Mouse (Mus musculus) hindbrain, embryonic 13.5 days (tissue): Measurements from ENCODE around the gene Lenep. TPM values are rescaled to one million over a fixed set of nuclear protein-coding genes. Genes with fewer than 3 reads are reported as not detected.

Experiments
- ATAC-seq: fragments of 200-750 bp; cut with Nextera tagmentation; 2 replicates; pipeline ENCODE4 v1.8.0; 2017; ENCODE audit warnings: moderate TSS enrichment; ENCODE audit not compliant: low FRiP score
- H3K27ac ChIP-seq: fragments of 300-500 bp; sonication (generic); 2 replicates; pipeline ENCODE4 v1.5.1; 2015; ENCODE audit warnings: inconsistent platforms, mild to moderate bottlenecking, moderate library complexity
- H3K27me3 ChIP-seq: fragments of 300-500 bp; sonication (generic); 2 replicates; pipeline ENCODE4 v1.6.1; 2015; ENCODE audit warnings: mild to moderate bottlenecking, inconsistent platforms
- H3K36me3 ChIP-seq: fragments of 300-500 bp; sonication (generic); 2 replicates; pipeline ENCODE4 v1.6.1; 2015; ENCODE audit warnings: mild to moderate bottlenecking, inconsistent platforms
- H3K4me1 ChIP-seq: fragments of 300-500 bp; sonication (generic); replicated peaks from 2 replicates; pipeline ENCODE4 v1.6.1; 2015; ENCODE audit warnings: inconsistent platforms
- H3K4me2 ChIP-seq: fragments of 300-500 bp; sonication (generic); 2 replicates; pipeline ENCODE4 v1.6.1; 2015; ENCODE audit warnings: inconsistent platforms, mild to moderate bottlenecking, moderate library complexity
- H3K4me3 ChIP-seq: fragments of 300-500 bp; sonication (generic); 2 replicates; pipeline ENCODE4 v1.5.1; 2015; ENCODE audit warnings: mild to moderate bottlenecking, inconsistent platforms
- H3K9ac ChIP-seq: fragments of 300-500 bp; sonication (generic); 2 replicates; pipeline ENCODE4 v1.6.1; 2015; ENCODE audit warnings: mild to moderate bottlenecking, inconsistent platforms
- H3K9me3 ChIP-seq: fragments of 300-500 bp; sonication (generic); 2 replicates; pipeline ENCODE4 v1.6.1; 2016; ENCODE audit warnings: inconsistent platforms
- WGBS: fragments of 180-500 bp; shearing (Covaris S2); methylation state at CpG from one replicate; pipeline ENCODE4 v1.1.7; 2015; 5-methylcytosine and 5-hydroxymethylcytosine counted together
- polyA plus RNA-seq: library from polyadenylated mRNA; unstranded; fragments of >200 nt; fragmentation: Nextera tagmentation; extraction: Ambion mirVana; gene quantifications from 2 replicates; pipeline ENCODE4 v1.2.1, GENCODE M21; 2015

The Lenep gene
- polyA plus RNA-seq = 1.1 and 1.4 TPM in 2 replicates

DNA sequence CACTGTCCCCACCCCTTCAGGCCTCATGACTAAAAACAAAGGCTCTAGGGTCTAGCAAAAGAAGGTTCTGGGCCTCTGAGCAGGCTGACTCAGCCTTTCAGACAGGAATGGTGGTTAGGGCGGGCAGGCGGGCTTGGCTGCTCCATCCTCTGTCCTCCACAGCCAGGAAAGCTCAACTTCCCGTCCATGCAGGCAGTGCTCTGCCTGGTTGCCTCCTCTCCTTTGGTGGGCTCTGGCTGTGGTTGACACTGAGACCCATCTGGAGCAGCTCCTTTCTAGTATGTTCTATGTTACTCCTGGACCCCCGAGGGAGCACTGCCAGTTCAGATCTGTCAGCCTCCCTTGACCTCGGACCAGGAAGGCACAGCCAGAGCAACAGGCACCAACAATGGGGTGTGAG is at the start of gene Lenep:
Lenep (minus strand) TSS at position 101 of the 400 bp plus-strand sequence.
- peaks cover 7% of the 10 kb centered on the region; the same call in 1 of the 2 replicates for H3K4me1 ChIP-seq
- H3K9ac ChIP-seq = no peak within 1 kb of the TSS
- H3K27ac ChIP-seq = no peak within 1 kb of the TSS
- WGBS = 67% methylated on average over 5 of the region's 5 CpGs
- peaks cover 62% of the 10 kb centered on the region for H3K36me3 ChIP-seq
- no peak within 1 kb of the TSS for H3K4me2 ChIP-seq
- no peaks in the 10 kb centered on the region for H3K27me3 ChIP-seq
- H3K9me3 ChIP-seq = no peaks in the 10 kb centered on the region
- no peak for ATAC-seq
- H3K4me3 ChIP-seq = no peak within 1 kb of the TSS

DNA sequence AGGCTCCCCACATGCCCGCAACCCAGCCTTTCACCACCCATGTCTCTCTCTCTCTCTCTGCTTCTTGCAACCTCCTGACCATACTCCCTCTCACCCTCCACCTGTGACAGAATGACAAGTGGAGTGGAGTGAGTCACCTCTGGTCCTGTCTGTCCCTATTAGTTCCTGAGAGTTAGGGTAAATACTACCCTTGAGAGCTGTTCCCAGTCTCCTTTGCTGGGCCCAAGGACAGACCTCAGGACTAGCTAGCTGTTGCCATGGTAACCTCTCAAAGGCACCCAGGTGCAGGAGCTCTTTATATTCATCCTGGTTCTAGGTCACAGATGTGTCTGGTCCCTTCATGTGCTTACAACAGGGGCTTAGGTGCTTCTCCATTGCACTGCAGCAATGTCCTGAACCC is 49.3 kb upstream of the Lenep start:
- Histone ChIP-seq H3K4me2 (no peak overlapping the region), H3K9ac (peak overlapping the region; percentile 10; the same call in 1 of the 2 replicates), H3K27me3 (no peaks in the 10 kb centered on the region), H3K4me1 (peaks cover 11% of the 10 kb centered on the region; the same call in 1 of the 2 replicates), H3K27ac (peak overlapping the region; percentile 30; the same call in 1 of the 2 replicates), H3K9me3 (no peaks in the 10 kb centered on the region), H3K4me3 (no peak overlapping the region), H3K36me3 (no peaks in the 10 kb centered on the region)
- WGBS = 94% methylated on average over 1 of the region's 1 CpGs
- no peak for ATAC-seq

DNA sequence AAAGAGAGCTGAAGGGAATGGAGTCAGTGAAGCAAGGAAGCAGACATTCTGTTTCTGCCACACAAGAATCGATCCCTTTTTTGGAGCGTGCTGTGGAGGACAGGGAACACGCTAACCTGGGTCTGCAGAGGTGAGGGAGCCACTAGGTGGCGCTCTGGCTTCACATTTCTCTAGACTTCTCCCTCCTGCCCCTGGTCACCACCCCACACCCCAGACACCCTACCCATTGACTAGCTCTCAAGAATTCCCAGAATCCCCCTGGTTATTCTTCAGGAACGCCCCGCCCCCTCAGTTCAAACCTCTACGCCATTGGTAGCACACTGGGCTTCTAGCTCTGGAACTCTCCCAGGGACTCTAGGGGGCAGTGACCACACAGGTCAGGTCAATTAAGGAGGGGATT is 46.9 kb upstream of the Lenep start:
- H3K9me3 ChIP-seq = no peaks in the 10 kb centered on the region
- H3K27ac ChIP-seq = no peak overlapping the region
- no peak overlapping the region for H3K4me3 ChIP-seq
- WGBS = 35% methylated on average over 7 of the region's 7 CpGs
- no peak overlapping the region for H3K9ac ChIP-seq
- ATAC-seq = peak; percentile 70
- H3K27me3 ChIP-seq = no peaks in the 10 kb centered on the region
- no peaks in the 10 kb centered on the region for H3K36me3 ChIP-seq
- H3K4me1 ChIP-seq = peaks cover 11% of the 10 kb centered on the region; the same call in 1 of the 2 replicates
- H3K4me2 ChIP-seq = no peak overlapping the region

DNA sequence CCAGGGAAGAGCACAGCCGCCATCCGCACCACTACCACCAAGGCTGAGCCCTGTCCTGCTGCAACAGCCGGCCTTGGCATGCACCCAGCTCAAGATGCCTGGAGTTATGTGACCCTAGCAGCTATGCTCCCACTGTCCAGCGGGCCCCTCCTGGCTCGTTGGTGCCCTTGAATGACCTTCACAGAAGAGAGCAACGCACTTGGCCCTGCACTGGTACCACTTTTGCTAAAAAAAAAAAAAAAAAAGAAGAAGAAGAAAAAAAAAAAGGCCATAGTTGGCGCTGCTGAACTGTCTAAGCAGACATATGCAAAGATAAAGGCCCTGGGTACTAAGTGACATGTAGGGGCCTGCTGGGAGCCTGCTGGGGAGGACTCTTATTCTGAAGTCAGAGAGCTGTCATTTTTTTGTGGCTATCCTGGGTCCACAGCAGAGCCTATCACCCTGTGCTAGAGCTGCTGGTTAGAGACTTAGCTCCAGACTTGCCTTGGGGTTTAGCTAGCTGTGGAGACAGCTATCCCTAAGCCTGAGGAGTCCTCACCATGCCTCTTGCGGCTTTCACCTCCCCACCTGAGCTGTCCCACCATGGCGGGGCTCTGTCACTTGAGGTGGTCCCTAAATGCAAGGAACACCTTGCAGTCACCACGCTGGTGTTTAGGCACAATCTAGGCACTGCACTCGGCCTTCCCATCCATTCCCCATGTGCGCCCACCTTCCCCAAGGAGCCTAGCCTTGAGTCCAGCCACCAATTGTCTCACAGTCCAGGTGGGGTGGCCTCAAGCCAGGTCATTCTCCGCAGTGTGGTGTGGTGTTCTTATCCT is 46.3 kb upstream of the Lenep start:
- Histone ChIP-seq H3K9ac (0 out of 2 replicates have a peak overlapping the region, but pooled peaks have one; percentile 31), H3K4me2 (no peak overlapping the region), H3K27ac (no peak overlapping the region), H3K4me3 (no peak overlapping the region), H3K9me3 (no peaks in the 10 kb centered on the region), H3K36me3 (no peaks in the 10 kb centered on the region), H3K4me1 (peaks cover 11% of the 10 kb centered on the region; the same call in 1 of the 2 replicates), H3K27me3 (no peaks in the 10 kb centered on the region)
- peak; percentile 19; the same call in 1 of the 2 replicates for ATAC-seq
- WGBS = 67% methylated on average over 13 of the region's 13 CpGs

DNA sequence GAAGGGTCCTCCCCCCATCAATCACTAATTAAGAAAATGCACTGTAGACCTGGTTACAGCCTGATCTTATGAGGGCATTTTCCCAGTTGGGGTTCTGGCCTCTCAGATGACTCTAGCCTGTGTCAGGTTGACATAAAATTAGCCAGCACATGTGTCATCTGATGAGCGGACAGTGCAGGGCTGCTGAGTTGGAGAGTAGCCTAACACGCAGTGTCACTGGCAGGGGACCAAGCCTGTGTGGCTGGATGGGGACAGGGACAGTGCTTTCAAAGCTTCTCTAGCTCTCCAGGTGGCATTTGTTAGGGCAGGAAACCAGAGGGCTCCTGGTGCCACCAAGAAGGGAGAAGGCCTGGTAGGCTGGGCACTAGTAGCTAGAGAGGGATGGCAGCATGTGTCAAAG is 38.1 kb upstream of the Lenep start:
- Histone ChIP-seq H3K4me1 (peaks cover 17% of the 10 kb centered on the region), H3K4me3 (no peak overlapping the region), H3K9me3 (no peaks in the 10 kb centered on the region), H3K9ac (no peak overlapping the region), H3K27me3 (no peaks in the 10 kb centered on the region), H3K36me3 (no peaks in the 10 kb centered on the region), H3K4me2 (no peak overlapping the region), H3K27ac (no peak overlapping the region)
- ATAC-seq = no peak
- 92% methylated on average over 2 of the region's 2 CpGs for WGBS

DNA sequence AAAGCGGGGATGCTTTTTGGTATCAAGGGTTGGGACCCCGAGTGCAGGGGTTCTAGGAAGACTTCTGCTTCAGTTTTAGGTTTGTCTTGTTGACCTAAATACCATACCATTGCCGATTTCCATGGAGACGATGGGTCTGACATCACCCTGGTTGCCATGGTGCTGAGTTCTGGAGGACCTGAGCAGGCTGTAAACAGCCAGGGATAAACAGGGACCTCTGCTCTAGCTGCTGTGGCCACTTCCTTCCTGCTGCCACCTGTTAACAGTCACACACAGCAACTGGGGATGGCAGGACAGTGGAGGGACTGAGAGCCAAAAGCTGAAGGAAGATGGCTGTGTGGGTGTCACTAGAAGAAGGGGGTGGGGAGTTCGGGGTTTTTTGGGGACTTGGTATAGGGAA is 34.7 kb upstream of the Lenep start:
- H3K4me1 ChIP-seq = peaks cover 27% of the 10 kb centered on the region
- H3K4me2 ChIP-seq = peak overlapping the region; percentile 46
- 26% methylated on average over 5 of the region's 5 CpGs for WGBS
- no peaks in the 10 kb centered on the region for H3K9me3 ChIP-seq
- H3K9ac ChIP-seq = peak overlapping the region; percentile 51; the same call in 1 of the 2 replicates
- no peaks in the 10 kb centered on the region for H3K27me3 ChIP-seq
- no peak overlapping the region for H3K27ac ChIP-seq
- peak overlapping the region; percentile 34 for H3K4me3 ChIP-seq
- peaks cover 28% of the 10 kb centered on the region for H3K36me3 ChIP-seq
- ATAC-seq = no peak

DNA sequence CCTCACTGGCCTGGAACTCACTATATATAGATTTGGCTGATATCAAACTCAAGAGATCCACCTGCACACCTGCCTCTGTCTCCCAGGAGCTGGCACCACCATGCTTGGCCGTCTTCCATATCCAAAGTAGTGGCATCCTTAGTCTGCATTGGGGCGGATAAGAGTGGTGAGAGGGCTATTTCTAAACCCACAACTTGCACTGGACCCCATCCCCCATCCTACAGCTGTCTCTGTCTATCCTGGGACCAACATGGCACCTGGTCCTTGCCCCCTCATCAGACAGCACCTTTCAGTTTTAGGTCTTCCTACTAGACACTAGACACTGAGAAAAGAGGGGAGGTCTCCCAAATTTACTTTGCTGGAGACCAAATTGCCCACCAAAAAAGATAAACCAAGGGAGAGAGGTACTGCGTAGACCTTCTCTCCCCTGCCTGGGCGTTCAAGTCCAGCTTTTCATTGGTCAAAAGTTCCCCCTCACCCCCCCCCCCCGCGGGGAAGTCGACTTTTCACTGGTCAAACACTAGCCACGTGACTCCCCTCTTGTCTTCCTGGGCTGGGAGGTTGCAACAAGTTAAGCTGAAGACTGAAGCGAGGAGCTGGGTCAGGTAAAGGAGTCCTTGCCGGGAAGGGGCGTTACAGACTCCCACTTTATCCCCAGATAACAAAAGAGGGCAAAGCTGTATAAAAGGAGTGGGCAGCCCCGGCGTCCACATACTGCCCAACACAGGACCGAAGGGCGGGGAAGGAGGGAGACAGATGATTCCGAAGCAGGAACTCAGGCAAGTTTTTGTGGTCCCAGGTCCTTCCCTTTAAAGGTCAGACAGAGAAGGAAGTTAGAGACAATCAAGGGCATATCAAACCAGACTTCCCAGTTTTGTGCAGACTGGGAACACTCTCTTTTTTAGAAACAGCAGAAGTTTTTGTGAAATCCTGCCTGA is 33.9 kb upstream of the Lenep start, which contains the start of gene Pbxip1:
Pbxip1 (plus strand) TSS at position 531 of the 938 bp plus-strand sequence.
- 5% methylated on average over 16 of the region's 16 CpGs for WGBS
- Histone ChIP-seq H3K4me3 (peak within 1 kb of the TSS; percentile 34), H3K4me2 (peak within 1 kb of the TSS; percentile 46), H3K4me1 (peaks cover 34% of the 10 kb centered on the region), H3K27ac (no peak within 1 kb of the TSS; the same call in 1 of the 2 replicates), H3K27me3 (no peaks in the 10 kb centered on the region), H3K9ac (peak within 1 kb of the TSS; percentile 51; the same call in 1 of the 2 replicates), H3K36me3 (peaks cover 29% of the 10 kb centered on the region), H3K9me3 (no peaks in the 10 kb centered on the region)
- ATAC-seq = peak; percentile 64

DNA sequence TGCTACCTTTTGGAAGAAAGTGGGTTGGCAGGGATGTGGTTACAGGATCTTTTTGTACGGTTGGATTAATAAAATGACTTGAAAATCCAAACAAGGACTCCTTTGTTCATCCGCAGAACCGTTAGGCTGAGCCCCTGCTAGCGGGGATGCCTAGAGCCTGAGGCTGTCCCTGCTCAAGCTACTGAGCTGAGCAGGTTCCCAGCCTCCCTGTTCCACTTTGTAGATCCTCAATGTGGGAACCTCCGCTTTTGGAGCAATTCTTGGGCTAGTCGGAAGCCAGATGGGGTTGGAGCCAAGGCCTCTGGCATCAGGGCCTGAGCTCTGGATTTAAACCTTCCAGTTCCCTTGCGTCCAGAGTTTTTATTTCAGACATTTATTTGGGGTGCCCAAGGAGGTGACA is 32.4 kb upstream of the Lenep start:
- 69% methylated on average over 7 of the region's 7 CpGs for WGBS

DNA sequence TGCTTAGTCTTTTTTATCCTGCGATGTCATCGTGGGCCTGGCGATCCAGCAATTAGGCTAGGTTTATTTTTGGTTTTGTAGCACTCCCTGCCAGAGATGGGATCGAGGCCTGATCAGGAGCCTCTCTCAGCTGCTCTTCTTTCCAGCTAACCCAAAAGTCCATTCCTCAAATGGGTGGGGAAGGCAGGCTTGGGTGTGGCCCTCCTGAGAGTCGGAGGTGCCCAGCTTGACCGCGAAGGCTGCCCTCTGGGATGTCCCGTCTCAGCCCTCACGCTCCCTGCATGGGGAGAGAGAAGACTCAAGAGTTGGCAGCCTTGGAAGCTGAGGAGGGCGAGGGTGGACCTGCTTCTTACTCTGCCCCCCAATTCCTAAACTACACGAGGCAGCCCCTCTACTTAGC is 31.9 kb upstream of the Lenep start:
- Histone ChIP-seq H3K36me3 (peaks cover 29% of the 10 kb centered on the region), H3K4me2 (no peak overlapping the region), H3K9me3 (no peaks in the 10 kb centered on the region), H3K9ac (no peak overlapping the region), H3K4me1 (peaks cover 44% of the 10 kb centered on the region), H3K27me3 (no peaks in the 10 kb centered on the region), H3K27ac (no peak overlapping the region), H3K4me3 (no peak overlapping the region)
- 85% methylated on average over 11 of the region's 11 CpGs for WGBS
- ATAC-seq = no peak

More for the DNA sequence above, 32.4 kb upstream of the Lenep start:
- H3K9ac ChIP-seq = no peak overlapping the region
- H3K27ac ChIP-seq = no peak overlapping the region; the same call in 1 of the 2 replicates
- peaks cover 44% of the 10 kb centered on the region for H3K4me1 ChIP-seq
- no peak overlapping the region for H3K4me2 ChIP-seq
- no peak for ATAC-seq
- peaks cover 29% of the 10 kb centered on the region for H3K36me3 ChIP-seq
- no peaks in the 10 kb centered on the region for H3K27me3 ChIP-seq
- no peak overlapping the region for H3K4me3 ChIP-seq
- no peaks in the 10 kb centered on the region for H3K9me3 ChIP-seq

DNA sequence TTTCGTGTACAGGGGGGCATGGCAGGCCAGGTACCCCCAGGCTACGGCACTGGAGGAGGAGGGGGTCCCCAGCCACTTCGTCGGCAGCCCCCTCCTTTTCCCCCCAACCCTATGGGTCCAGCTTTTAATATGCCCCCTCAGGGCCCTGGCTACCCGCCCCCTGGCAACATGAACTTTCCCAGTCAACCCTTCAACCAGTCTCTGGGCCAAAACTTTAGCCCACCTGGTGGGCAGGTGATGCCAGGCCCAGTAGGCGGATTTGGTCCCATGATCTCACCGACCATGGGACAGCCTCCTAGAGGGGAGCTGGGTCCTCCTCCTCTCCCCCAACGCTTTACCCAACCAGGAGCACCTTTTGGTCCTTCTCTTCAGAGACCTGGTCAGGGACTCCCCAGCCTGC is 30.0 kb upstream of the Lenep start:
- Histone ChIP-seq H3K4me3 (no peak overlapping the region), H3K9me3 (no peaks in the 10 kb centered on the region), H3K4me2 (no peak overlapping the region), H3K27me3 (no peaks in the 10 kb centered on the region), H3K36me3 (peaks cover 29% of the 10 kb centered on the region), H3K27ac (no peak overlapping the region), H3K9ac (no peak overlapping the region), H3K4me1 (peaks cover 41% of the 10 kb centered on the region)
- no peak for ATAC-seq
- WGBS = 91% methylated on average over 8 of the region's 8 CpGs

DNA sequence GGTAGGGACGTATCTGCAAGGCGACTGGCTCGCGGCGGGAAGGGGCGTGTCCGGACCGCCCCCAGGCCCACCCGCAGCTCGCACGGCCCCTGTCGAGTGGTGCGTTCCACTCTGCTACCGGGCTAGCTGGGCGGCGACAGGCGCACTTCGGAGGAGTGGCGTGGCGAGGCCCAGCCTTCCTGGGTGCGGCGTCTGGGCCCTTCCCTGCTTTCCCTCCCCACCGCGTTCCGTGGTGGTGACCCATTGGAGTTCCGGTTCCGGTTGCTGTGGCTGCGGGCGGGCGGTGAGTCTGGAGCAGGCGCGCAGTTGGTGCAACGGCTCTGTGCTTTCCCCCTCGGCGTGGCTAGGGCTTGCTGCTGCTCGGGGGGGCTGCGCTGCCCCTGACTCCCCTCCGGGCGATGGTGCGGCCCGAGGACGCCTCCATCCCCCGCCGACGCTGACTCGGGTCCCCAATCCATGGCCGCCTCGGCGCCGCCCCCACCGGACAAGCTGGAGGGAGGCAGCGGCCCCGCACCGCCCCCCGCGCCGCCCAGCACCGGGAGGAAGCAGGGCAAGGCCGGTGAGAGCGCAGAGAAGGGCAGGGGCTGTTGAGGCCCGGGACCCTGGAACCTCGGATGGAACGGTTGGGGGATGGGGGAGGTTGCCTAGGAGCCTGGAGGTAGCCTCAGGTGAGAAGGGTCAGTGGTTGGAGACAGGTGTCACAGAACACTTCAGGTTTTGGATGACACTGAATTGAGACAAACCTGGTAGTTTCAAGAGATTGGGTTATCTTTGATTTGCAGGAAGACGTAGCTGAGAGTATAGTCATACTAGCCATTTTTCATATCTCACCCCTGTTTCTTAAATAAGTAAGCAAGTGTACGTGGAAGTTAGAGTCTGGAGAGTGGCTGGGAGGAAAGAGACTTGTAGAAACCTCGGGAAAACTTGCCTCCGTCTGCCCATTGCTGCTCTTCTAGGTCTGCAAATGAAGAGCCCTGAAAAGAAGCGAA is 27.9 kb upstream of the Lenep start, which contains the start of gene Pygo2:
Pygo2 (plus strand) TSS at position 44 of the 989 bp plus-strand sequence.
- H3K4me3 ChIP-seq = peak within 1 kb of the TSS; percentile 97
- no peaks in the 10 kb centered on the region for H3K27me3 ChIP-seq
- H3K27ac ChIP-seq = peak within 1 kb of the TSS; percentile 93
- peak within 1 kb of the TSS; percentile 87 for H3K4me2 ChIP-seq
- ATAC-seq = peak; percentile 98
- 3% methylated on average over 63 of the region's 68 CpGs for WGBS
- peaks cover 43% of the 10 kb centered on the region for H3K36me3 ChIP-seq
- peaks cover 26% of the 10 kb centered on the region for H3K4me1 ChIP-seq
- peak within 1 kb of the TSS; percentile 97 for H3K9ac ChIP-seq
- H3K9me3 ChIP-seq = no peaks in the 10 kb centered on the region
